Mouse (Mus musculus): ENCODE measurements around the gene Irf2bpl. TPM values are rescaled to one million over a fixed set of nuclear protein-coding genes. Genes with fewer than 3 reads are reported as not detected.

The Irf2bpl gene
- polyA plus RNA-seq, 1 experiment from 2014 or later, result 10.0 TPM

DNA sequence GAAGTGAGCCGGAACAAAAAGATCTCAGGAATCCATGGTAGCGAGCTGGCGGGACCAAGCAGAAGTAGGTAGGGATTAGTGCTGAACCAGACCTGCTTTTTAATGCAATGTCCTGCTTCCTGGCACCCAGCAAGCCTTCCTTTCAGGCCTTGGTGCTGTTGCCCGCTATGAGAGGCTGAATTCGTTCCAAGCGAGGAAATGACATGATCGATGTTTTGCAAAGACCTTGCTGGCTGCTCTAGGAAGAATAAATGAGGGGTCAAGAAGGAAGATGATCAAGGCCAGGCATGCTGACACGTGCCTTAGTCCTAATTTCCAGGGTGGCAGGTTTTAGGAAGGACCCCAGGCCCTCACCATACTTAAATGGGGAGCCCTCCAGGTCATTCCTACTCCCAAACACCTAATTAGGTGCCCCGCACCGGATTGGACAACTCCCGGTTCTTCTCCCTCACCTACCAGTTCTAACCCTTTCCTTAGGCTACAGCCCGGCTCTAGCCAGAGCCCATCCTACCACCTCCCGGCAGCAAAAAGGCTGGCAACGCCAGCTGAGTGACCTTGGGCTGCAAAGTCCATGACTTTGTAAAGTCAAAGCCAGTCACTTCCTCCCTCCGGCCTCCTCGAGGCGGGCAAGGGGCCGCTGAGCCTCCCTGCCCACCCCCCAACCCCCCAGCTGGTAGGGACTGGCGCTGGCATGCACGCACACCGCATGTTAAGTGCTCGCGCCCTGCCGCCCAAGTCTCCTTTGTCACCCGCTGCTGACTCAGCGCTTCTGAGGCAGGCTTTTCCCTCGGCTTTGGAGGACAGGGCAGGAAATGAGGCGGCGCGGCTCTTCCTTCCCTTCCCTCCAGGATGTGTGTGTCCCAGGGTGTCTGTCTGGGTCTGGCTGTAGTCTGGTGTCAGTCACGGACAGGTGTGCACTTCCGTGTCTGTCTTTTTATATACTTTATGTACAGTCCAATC, 52.7 kb downstream of the Irf2bpl start:
- Histone ChIP-seq H3K36me3 (ENCODE audit: control insufficient read depth, insufficient read depth) (no peaks in the 10 kb centered on the region), H3K27ac (ENCODE audit: low read depth, low read length) (peak overlapping the region; percentile 35; the same call in 1 of the 2 replicates), H3K4me2 (replicated peaks; ENCODE audit: low read depth) (peak overlapping the region; percentile 37), H3K9ac (ENCODE audit: low read depth, low read length) (no peak overlapping the region), H3K4me1 (replicated peaks; ENCODE audit: control insufficient read depth, insufficient read depth, low read length) (peaks cover 3% of the 10 kb centered on the region; the same call in 1 of the 2 replicates), H3K27me3 (replicated peaks; ENCODE audit: control insufficient read depth, insufficient read depth, low read length) (peaks cover 5% of the 10 kb centered on the region; the same call in 1 of the 2 replicates), H3K4me3 (ENCODE audit: low read depth, low read length) (no peak overlapping the region), H3K9me3 (ENCODE audit: control insufficient read depth) (no peaks in the 10 kb centered on the region)
- no peak for TF ChIP-seq CTCF (IDR thresholded peaks at IDR 0.05; ENCODE audit: low read depth)
- 33% methylated on average over 32 of the region's 32 CpGs for WGBS
- ATAC-seq, result peak; percentile 11; the same call in 1 of the 2 replicates

Other genes starting within 250 kb of the Irf2bpl start
- gene Vash1, start 206.1 kb downstream of the Irf2bpl start, polyA plus RNA-seq (2015; fragmentation: Nextera tagmentation; extraction: Ambion mirVana), result 4.1 and 5.4 TPM in 2 replicates
- gene Angel1, start 158.3 kb downstream of the Irf2bpl start, polyA plus RNA-seq (2015; fragmentation: Nextera tagmentation; extraction: Ambion mirVana), result 1.6 and 2.2 TPM in 2 replicates
- not detected in 2 replicates for gene Lrrc74a, start 150.4 kb downstream of the Irf2bpl start, polyA plus RNA-seq (2015; fragmentation: Nextera tagmentation; extraction: Ambion mirVana)
- gene Cipc, start 62.2 kb upstream of the Irf2bpl start, polyA plus RNA-seq (2015; fragmentation: Nextera tagmentation; extraction: Ambion mirVana), result 3.2 and 3.8 TPM in 2 replicates
- 0.46 and 0.55 TPM in 2 replicates for gene Zdhhc22, start 105.6 kb upstream of the Irf2bpl start, polyA plus RNA-seq (2015; fragmentation: Nextera tagmentation; extraction: Ambion mirVana)
- gene Tmem63c, start 136.5 kb upstream of the Irf2bpl start, polyA plus RNA-seq (2015; fragmentation: Nextera tagmentation; extraction: Ambion mirVana), result 0.52 and 0.71 TPM in 2 replicates
- 2.0 and 2.8 TPM in 2 replicates for gene Ngb, start 217.7 kb upstream of the Irf2bpl start, polyA plus RNA-seq (2015; fragmentation: Nextera tagmentation; extraction: Ambion mirVana)